Mouse (Mus musculus) kidney, adult 2 months (tissue): Measurements from ENCODE around the gene Eps15l1.

ENCODE experiments used
- CTCF ChIP-seq: fragments of 200-500 bp; conservative IDR thresholded peaks from 2 replicates; pipeline ENCODE4 v1.5.1; 2011; ENCODE audit warnings: low read depth, mild to moderate bottlenecking, control low read depth, low read length, moderate library complexity, mixed read lengths; ENCODE audit not compliant: insufficient read depth, insufficient read length
- POLR2A ChIP-seq: fragments of 200-500 bp; IDR thresholded peaks from one replicate; pipeline ENCODE4 v1.6.1; 2011; ENCODE audit warnings: low read depth, low read length, control low read depth

GRCm38 (mm10) chr8:72347553-72347952 is 73.7 kb downstream of the Eps15l1 start:
- no peak for TF ChIP-seq POLR2A
- no peak for TF ChIP-seq CTCF
